Mouse (Mus musculus) right cerebral cortex, adult 2 months (tissue): ENCODE measurements around the gene Tkt.
A peak's percentile ranks its signal among the peaks of the same experiment; 100 is the strongest.

Experiments
- DNase-seq, 2 experiments: peaks; one replicate each; pipeline ENCODE4 v3.0.0; 2021 to 2022; ENCODE audit warnings: low spot score in 2 of 2

Gene Tkt

DNA sequence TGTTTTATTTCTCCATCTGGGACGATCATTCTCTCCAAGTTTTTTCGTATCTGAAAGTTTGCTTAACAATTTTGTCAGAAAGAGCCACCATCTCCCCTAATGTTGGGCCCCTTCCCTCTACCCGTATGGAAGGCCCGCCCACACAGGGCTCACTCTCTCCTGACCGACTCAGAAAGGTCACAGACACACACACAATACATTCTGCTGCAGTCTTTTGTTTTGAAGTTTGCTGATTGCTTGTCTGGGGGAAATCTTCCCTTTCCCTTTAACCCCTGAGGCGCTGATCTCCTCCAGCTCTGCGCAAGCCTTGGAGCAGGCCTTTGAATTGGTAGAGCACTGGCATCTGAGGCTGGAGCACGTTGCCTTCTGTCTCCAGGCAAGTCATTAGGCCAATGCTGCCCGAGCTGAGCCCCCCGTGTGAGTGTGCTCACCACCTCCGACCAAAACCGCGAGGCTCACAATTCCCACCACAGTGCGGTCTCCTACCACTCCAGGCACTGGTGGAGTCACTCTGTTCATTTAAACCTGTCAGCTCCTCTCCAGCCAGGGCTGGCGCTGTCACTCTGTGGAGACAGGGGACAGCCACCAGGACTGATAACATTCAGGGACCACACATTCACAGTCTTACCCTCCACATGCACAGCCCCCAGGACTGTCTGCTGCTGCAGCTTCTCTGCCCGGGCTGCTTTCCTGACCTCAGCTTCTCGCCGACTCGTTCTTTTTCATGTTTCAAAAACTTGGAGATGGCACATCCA, 36.5 kb downstream of the Tkt start:
- DNase-seq = no peak

DNA sequence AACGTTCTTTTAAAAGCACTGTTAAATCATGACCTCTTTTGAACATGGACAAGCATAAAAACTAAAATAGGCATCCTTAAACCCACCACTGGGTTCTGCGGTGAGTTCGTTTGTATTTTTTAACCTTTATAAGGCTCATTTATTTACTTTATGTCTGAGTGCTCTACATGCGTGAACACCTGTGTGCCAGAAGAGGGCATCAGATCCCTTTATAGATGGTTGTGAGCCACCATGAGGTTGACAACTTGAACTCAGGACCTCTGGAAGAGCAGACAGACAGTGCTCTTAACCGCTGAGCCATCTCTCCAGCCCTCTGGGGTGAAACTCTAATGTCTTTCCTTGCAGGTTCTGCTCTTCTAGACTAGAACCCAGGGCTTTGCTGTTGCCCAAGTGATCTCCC, 37.2 kb downstream of the Tkt start:
- DNase-seq = no peak

DNA sequence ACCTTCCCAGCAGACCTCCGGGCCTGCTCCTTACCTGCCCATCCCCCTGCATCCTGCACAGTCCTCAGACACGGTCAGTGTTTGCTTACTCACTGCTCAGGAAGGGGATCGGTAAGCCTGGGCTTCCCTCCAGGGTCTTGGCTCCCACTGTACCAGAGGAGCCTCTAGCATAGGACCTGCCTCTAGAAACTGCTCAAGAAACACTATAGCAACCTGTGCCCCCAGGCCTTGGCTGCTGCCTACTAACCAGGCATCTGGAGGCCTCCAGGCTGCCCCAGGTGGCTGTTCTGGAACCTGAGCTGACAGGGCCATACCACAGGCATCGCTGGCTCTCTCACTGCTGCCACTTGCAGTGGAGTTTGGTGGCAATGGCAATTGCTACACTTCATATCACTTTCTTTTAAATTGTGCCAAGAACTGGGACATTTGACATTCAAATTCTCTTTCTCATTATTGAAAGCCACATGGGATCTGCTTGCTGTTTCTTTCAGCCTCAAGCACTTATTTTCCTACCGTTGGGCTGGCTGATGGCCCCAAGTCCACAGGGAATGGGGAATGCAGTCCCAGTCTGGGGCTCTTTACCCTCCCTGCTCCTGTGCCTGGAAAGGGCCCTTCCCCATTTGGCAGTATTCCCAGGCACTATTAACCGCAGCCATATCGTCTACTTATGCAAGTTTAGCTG, 38.8 kb downstream of the Tkt start:
- no peak for DNase-seq

GRCm38 (mm10) chr14:30590041-30590645, 42.0 kb downstream of the Tkt start:
- DNase-seq = no peak

DNA sequence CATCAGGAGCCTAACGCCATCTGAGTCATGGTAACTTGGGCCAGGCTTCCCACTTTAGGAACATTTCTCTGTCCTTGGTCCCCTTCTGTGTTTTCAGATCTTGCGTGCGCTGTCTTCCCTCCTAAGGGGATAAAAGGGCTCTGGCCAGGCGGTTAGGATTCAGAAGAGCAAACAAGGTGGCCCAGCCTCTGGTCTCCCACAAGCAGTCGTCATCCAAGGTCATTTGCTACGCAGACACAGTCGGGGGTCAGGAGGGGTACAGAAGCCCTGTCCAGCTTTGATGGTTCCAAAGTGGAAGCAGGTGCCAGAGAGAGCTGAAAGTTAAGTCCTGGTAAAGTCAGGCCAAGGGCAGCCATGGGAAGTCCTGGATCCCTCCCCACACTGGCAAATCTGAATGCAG, 42.8 kb downstream of the Tkt start:
- DNase-seq = no peak

DNA sequence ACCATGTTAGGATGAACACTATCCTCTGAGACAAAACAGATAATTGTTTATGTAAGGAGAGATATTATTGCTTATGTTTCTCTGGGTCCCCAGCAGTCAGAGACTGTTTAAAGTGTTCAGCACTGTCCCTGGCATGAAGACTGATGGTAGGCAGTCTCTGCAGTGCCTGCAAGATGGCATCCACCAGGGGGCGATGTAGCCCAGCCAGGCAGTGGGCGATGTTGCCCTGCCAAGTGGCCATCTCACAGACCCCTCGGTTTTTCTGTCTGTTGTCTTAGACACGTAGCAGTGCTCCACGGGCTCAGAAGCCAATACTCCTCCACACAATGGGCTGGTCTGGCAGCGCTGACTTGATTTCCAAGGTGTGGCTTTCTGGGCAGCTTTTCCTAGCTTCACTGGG, 43.3 kb downstream of the Tkt start:
- DNase-seq = peak; percentile 63 to 75

DNA sequence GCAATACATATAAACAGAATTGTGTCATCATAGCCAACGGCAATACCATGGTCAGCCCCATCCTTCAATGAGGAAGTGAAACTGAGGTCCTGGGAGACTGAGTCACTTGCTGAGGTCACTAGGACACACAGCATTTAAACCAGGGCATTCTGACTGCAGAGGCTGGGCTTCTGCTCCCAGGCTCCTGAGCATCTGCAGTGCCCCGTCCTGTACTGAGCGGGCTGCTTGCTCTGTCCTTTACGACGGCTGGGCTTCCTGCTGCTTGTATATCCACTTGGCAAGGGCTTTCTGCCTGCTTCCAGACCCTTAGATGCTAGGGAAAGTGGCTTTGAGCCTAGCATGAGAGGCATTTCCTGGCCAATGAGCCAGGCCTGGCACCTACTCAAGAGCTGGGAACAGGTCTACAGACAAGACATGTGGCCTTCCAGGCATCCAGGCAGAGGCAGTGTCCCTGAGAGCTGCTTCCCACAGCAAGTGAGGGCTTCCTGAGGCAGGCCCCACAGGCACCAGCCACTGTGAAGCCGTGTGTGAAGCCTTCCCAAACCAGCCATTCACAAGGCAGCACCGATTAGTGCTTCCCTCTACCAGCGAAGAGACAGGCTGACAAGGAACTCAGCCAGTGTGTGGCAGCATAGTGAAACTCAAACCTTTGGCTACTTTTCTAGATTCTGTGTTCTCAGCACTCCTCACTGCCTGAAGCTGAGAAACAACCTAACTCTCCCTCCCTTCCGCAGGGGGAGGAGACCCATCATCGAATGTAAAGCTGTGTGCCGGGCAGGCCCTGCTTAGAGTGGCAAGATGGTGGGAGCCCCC, 45.3 kb downstream of the Tkt start:
- DNase-seq = peak; percentile 44

- no peak for DNase-seq
Observed at GRCm38 (mm10) chr14:30594092-30594695, 46.0 kb downstream of the Tkt start.

DNA sequence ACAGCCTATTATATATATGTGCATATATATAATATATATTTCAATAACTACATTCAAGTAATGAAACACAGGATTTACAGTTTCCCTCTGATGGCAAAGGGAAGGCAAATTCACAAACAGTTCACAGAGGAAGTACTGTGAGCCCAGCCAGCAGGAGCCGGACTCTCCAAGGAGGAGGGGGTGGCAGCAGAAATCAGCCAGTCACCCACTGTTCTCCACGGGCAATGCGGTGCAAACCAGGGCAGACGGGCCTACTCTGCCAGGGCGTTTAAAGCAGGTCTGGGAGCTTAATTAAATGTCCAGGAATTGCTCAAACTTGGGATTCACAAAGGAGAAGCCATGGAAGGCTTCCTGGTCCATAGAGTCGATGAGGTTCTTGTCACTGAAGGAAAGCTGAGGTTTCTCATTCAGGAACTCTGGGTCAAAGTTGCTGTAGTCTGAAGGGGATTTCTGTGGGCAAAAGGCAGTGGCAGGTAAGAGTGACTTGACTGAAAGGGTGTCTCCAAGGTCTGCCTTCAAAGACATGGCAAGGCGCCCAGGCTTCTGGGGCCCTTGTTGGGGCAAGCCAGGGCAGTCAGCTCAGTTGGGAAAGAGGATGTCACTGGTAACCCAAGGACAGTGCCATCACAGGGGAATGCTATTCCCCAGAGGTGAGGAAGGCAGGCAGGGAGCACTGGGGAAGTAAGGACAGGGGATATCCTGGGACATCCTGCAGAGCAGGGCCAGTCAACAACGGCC, 47.6 kb downstream of the Tkt start:
- no peak for DNase-seq

- no peak for DNase-seq
Observed at GRCm38 (mm10) chr14:30596407-30596806, 48.2 kb downstream of the Tkt start.

DNA sequence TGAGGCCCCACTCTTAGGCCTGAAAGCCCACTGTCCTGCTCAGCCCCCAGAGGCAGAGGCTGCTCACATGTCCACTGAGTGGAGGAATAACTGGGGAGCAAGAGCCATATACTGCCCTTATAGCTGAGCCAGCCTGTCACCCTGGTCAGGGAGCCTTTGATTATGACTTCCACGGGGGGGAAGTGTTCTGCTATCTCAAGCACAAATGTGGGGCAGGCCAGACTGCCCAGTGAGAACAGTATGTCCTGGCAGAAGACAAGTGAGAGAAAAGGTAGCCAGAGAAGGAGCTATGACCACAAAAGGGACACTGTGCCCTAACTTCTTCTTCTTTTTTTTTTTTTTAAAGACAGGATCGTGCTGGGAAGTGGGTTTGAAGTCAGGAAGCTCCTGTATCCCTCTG, 49.0 kb downstream of the Tkt start:
- DNase-seq = no peak

DNA sequence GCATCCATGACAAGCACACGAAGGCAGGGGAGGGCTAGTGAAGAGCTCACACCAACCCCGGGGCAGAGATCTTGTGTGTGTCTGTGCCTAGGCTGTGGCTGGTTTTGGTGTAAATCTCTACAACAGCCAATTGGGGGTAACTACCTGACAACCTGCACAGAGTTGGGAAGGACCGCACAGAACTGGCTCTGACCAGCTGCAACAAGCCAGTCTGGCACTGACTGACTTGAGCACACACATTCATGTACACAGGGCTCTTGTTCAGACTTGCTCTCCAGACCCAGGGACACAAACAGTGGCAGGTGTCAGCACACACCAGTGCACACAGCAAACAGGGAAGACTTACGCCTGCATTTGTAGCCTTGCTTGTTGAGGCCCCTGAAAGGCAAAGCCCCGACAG, 58.7 kb downstream of the Tkt start:
- no peak for DNase-seq

DNA sequence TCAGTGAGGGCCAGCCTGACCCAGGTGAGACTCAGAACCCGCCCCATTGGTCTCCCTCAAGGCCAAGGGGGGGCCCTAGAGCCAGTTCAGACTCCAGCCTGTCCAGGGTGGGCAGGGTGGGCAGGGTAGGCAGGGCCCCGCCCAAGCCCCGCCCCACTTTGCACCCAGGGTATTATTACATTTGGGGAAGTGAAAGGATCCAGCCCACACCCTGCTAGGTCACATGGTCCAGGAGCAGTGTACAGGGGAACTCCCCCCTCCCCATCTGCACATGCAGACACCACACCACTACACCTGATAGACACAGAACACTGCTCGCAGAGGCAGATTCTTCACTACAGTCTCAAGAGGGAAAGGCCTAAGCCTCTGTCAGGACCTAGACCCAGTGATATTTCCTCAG, 59.5 kb downstream of the Tkt start:
- DNase-seq = no peak

GRCm38 (mm10) chr14:30608176-30608575, 60.0 kb downstream of the Tkt start:
- DNase-seq = no peak

- DNase-seq = no peak
Observed at GRCm38 (mm10) chr14:30609499-30609898, 61.3 kb downstream of the Tkt start.

- DNase-seq = no peak
Observed at GRCm38 (mm10) chr14:30610304-30610703, 62.1 kb downstream of the Tkt start.

DNA sequence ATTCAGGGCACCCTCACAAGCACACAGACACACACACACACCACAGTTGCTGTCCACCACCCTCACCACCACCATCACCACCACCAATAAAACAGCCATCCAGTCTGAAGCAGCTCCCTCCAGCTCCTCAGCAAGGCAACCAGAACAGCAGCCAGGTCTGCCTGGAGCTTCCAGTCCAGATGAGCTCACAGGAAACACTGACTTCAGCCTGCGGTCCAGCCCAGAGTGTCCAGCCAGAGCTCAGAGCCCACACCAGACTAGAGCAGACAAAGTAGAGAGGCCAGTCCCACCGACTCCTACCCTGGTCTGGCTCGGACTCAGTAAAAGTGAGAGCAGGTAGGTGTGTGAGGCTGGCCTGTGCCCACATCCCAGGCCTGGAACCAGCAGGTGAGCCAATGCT, 62.8 kb downstream of the Tkt start:
- DNase-seq = no peak

- peak in 1 of 2 experiments; percentile 57 for DNase-seq
Observed at GRCm38 (mm10) chr14:30612523-30612922, 64.4 kb downstream of the Tkt start.

GRCm38 (mm10) chr14:30612962-30613715, 65.0 kb downstream of the Tkt start:
- no peak for DNase-seq

GRCm38 (mm10) chr14:30616751-30617150, 68.6 kb downstream of the Tkt start:
- no peak for DNase-seq
